Mouse (Mus musculus) liver, postnatal 0 days (tissue): ENCODE results near the gene Exosc10.
A peak's percentile ranks its signal among the peaks of the same experiment; 100 is the strongest.

Source experiments
- CTCF ChIP-seq: sonication (generic); IDR thresholded peaks from 2 replicates; pipeline ENCODE4 v1.5.1; 2016; ENCODE audit warnings: antibody characterized with exemption, low read depth
- EP300 ChIP-seq: IDR thresholded peaks from 2 replicates; pipeline ENCODE4 v1.6.1; 2016; ENCODE audit warnings: antibody characterized with exemption, low read depth, mild to moderate bottlenecking

GRCm38 (mm10) chr4:148604541-148605165 lies 46.4 kb downstream of the Exosc10 start:
- TF ChIP-seq EP300 (no peak), CTCF (peak; percentile 82)
